Mouse (Mus musculus): ENCODE measurements around the gene Gm44511.

The Gm44511 gene

GRCm38 (mm10) chr6:128842356-128842944 lies 16.3 kb upstream of the Gm44511 start:
- in situ Hi-C loops (cut with MboI, MseI), result loop anchor here (5.0 kb wide), 2 partner anchors 45 to 80 kb away; no protein-coding TSS in a partner anchor

DNA sequence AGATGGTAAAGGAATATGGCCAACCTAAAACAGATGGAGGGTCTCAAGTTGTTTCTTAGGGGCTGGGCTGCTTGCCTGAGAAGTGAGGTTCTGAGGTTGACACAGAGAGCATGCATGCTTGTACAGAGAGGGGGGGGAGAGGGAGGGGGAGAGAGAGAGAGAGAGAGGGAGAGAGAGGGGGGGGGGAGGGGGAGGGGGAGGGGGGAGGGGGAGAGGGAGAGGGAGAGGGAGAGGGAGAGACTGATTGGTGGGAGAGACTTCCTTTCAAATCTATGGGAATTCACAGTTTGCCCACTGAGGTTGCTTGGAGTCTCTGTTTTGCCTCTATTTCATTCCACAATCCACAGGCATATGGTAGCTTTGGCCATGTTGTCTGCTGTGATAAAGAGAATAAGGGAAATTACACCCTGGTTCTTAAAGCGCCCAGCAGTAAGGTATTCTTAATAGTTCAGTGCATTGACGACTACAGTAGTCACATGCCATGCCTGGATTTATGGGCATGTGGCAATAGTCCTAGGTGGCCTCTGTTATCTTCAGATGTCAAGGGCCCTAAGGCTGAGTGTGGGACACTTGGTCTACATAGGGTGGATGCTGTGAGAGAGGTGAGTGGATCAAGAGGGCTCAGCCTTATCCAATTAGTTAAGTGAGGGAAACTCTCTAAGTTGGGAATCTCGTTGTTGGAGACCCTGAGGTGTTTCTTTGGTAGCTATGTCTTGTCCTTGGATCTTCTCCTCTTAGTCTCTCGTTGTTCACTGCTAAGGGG lies 15.4 kb upstream of the Gm44511 start:
- in situ Hi-C loops (cut with MboI, MseI), result loop anchor here (5.0 kb wide), 2 partner anchors 44 to 79 kb away; no protein-coding TSS in a partner anchor

GRCm38 (mm10) chr6:128840669-128841068 lies 14.6 kb upstream of the Gm44511 start:
- in situ Hi-C loops (cut with MboI, MseI), result loop anchor here (5.0 kb wide), 2 partner anchors 43 to 78 kb away; no protein-coding TSS in a partner anchor

GRCm38 (mm10) chr6:128839921-128840320 lies 13.8 kb upstream of the Gm44511 start:
- in situ Hi-C loops (cut with MboI, MseI), result loop anchor here (5.0 kb wide), 2 partner anchors 43 to 78 kb away; no protein-coding TSS in a partner anchor

GRCm38 (mm10) chr6:128839266-128839771 lies 13.2 kb upstream of the Gm44511 start:
- in situ Hi-C loops (cut with MboI, MseI), result no loop called here

DNA sequence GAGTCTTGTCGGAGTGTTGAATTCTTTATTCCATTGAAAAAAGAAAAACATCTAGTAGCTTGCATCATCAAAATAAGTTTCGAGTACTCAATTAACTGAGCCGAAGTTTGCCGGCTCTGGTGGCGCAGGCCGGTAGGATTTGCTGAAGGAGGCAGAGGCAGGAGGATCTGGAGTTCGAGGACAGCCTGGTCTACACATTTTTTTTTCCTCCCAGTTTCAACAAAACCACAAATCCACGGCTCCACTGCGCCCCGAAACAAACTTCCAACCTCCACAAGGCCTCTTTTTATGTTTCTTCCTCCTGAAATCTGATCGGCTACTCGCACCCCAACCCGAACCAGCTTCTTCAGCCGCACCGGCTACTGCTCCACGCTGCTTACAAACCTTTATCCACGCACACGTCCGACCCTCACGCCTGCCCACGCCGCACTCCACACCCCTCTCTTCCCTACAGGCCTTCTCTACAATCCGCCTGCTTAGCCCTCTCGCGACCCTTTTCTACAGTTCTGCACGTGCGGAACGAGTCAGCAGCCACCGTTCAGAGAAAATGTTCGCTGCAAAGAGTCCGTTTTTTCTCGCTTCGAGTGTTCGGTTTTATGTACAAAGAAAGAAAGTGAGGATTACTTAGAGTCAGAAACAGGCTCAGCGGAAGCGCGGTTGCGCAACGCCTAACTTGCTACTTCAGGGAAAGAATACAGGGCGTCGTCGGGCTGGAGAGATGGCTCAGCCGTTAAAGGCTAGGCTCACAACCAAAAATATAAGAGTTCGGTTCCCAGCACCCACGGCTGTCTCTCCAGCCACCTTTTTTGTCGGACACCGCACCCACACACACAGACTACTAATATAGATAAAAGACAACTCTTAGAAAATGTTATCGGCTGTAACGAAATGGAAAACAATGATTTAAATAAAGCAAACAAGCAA lies 12.5 kb upstream of the Gm44511 start:
- in situ Hi-C loops (cut with MboI, MseI), result no loop called here

DNA sequence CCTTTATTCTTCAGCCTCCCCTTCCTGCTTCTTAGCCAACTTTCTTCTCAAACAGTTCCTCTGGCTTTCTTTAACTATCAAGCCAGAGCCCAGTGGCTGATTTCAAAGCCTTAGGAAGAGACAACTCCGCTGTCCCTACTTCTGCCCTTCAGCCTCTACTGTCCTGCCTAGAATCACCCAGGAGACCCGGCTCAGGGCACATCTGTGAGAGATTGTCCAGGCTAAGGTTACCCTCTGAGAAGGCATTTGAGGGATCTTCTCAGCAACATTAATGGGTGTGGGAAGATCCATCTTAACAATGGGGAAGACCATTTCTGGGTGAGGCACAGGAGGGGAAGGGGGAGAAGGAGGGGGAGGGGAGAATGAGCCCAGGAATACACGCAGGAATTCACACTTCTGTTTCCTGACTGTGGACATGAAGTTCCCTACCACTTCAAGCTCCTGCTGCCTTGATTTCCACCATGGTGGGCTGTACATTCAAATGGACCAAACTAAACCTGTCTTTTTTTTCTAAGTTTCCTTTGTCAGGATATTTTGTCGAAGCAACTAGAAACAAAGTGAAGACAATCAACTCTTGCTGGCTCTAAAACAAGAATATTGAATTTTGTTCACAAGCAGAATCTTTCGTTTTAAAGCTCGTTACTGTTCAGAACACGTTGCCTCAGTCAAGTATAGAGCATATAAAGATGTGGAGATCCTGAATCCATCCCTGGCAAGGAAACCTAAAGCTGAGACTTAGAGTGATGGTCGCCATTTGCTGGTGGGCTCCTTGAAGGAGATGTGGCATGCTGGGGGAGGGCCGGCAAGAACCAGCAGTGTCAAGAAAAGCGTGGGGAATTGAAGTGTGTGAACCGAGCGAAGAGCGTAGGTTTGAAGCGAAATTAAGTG lies 11.6 kb upstream of the Gm44511 start:
- in situ Hi-C loops (cut with MboI, MseI), result no loop called here

DNA sequence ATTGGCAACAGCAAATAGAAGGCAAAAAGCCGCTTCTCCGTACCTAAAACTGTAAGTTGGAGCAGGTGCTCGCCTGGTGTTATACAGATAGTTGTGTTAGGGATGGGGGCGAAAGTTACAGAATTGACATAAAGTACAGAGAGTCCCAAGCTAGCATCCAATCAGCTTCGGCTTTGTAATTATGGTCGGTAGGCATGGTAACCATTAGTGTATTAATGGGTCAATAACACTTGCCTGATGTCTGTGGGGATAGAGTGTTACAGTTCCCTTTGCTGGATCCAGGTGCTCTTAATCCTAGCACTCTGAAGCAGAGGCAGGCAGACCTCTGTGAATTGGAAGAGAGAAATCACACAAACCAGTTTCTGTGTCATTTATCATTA lies 10.8 kb upstream of the Gm44511 start:
- in situ Hi-C loops (cut with MboI, MseI), result no loop called here

- in situ Hi-C loops (cut with MboI, MseI), result no loop called here
Observed at GRCm38 (mm10) chr6:128836191-128836954, 10.3 kb upstream of the Gm44511 start.

- in situ Hi-C loops (cut with MboI, MseI), result no loop called here
Observed at GRCm38 (mm10) chr6:128835571-128835970, 9.5 kb upstream of the Gm44511 start.

- in situ Hi-C loops (cut with MboI, MseI), result no loop called here
Observed at GRCm38 (mm10) chr6:128833046-128833445, 6.9 kb upstream of the Gm44511 start.

- in situ Hi-C loops (cut with MboI, MseI), result no loop called here
Observed at GRCm38 (mm10) chr6:128829837-128830236, 3.7 kb upstream of the Gm44511 start.

DNA sequence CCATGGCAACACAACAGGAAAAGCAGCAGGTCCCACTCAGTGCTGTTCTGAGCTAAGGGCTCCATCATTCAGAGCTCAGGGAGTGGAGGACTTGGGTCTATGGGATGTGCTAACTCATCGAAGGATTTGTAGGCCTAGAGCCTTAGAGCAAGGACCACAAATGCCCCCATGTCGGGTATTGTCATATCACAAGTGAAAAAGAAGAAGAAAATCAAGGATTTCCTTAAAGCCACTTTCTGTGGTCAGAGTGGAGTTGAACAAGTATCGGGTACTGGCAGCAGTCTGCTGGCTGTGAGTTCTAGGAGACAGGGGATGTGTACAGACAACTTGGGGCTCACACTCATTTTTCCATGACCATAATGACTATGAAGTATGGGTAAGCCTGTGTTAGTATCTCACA lies 666 bp upstream of the Gm44511 start:
- in situ Hi-C loops (cut with MboI, MseI), result no loop called here

GRCm38 (mm10) chr6:128818083-128818802 lies 7.9 kb downstream of the Gm44511 start:
- in situ Hi-C loops (cut with MboI, MseI), result no loop called here

DNA sequence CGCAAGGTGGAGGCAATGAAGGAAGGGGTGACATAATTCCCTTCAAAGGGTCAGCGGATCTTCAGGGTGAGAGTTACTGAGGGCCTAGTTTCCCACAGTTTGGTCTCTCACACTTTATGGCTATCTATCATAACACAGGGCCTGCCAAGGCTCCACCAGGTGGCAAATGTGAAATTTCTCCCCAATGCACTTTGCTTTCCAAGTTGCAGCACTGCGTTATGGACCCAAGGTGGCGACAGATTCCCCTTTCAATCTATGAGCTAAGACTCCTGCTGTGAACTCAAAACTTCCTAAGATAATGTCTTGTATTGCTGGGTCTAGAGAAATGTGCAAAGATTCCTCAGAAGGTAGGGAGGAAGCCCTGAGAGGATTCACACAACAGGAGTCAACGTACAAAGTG lies 17.6 kb downstream of the Gm44511 start:
- in situ Hi-C loops (cut with MboI, MseI), result no loop called here

DNA sequence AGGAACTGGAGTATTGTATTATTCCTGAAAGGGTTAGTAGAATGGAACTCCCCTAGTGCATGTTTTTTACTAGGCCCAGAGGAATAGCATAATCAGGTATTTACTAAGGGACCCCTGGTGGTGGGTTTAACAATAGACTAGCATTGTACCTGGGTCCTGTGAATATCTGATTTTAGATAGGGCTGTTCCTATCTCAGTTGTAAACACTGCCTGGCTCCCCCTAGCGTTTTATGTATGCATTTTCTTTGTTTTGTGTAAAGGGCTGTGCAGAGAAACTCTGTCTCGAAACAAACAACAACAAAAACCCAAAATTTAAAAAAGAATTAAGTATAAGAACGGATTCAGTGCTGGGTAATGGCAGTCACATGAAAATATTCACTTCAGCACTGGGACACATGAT lies 19.1 kb downstream of the Gm44511 start:
- in situ Hi-C loops (cut with MboI, MseI), result no loop called here

DNA sequence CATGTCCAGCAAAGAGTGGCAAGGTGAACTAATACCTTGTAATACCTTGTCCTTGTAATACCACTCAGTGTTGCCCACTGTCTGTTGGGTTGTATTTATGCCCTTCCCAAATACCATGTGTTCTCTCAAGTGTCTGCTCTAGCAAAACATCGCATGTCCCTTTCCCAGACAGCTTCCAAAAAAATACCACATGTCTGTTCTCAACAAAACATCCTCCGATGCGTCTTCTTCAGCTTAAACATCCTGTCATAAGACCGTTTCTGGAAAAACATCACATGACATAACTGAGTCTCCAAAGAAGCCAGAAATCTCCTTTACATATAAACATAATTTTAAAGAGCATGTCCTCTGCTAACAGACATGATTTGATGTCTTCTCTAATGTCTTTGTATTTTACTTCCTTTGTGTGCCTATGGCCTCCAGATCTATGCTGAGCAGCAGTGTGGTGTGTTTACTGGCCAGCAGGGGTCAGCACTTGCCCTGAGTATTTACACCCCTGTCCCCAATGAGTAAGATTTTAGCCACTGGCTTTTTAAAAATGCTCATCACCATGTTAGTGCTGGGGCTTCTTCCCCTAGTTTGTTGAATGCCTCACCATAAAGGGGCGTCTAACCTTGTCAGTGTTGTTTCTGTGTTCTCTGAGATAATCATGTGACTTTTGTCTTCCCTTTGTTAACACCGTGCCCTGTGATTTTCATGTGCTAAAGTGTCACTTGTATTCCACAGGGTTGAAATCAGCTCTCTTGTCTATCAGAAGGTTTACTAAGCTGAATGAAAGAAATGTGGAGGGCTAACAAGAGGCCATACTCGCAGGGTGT lies 21.1 kb downstream of the Gm44511 start:
- in situ Hi-C loops (cut with MboI, MseI), result loop anchor here (5.0 kb wide), 1 partner anchor 43 kb away; no protein-coding TSS in a partner anchor
